Mouse (Mus musculus) ovary, postnatal 36 days (tissue): Measurements from ENCODE around the gene Dnah3.

Experiments used
- DNase-seq: peaks from one replicate; pipeline ENCODE4 v3.0.0; 2022; ENCODE audit warnings: low spot score, mixed read lengths

Dnah3 gene

DNA sequence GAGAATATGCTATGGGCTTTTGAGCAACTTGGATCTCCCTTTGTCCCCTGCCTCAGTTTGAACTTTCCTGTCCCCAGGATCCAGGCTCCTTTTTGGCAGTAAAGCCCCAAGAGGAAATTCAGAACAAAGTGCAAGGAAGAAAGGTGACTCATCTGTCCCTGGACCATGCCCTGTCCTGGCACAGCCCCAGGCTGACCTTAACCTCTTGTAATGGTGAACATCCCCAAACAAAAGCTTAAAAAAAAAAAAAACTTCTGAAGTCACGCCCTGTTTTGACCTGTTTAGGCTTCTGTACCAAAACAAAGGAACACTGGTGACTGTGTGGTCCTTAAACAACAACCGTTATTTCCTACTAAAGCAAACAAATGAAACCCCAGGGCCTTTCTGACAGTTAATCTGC is 153.5 kb downstream of the Dnah3 start:
- no peak for DNase-seq

DNA sequence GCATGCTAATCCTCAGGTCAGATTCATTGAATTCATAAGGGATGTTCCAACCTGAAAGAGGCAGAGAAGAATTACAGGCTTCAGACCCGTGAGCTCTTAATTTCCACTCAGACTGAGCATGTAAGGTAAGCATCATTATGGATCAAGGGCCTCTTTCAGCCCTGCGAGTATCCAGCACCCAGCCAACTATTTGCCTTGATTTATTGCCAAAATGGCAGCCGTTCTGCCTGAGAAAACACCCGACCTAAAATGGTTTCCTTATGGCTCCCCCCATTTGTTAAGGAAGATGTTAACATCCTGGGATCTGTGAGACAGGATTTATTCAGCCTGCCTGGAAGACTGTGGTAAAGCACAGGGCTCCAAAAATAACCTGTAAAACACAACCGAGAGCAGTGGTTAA is 158.0 kb downstream of the Dnah3 start:
- no peak for DNase-seq

DNA sequence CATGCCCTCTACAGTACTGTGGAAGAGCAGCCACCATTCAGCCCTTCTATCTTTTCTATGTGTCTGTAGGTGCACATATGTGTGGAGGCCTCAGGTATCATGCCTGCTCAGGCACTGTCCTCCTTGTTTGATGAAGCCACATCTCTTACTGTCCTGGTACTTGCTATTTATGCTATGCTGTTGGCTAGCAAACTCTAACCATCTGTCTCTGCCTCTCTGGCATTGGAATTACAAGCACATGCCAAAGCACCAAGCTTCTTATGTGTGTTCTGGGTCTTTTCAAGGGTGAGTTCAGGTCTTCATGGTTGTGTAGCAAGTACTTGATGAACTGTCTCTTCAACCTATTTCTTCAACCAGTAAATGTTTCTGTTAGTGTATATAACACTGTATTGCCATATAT is 158.8 kb downstream of the Dnah3 start:
- DNase-seq: no peak

DNA sequence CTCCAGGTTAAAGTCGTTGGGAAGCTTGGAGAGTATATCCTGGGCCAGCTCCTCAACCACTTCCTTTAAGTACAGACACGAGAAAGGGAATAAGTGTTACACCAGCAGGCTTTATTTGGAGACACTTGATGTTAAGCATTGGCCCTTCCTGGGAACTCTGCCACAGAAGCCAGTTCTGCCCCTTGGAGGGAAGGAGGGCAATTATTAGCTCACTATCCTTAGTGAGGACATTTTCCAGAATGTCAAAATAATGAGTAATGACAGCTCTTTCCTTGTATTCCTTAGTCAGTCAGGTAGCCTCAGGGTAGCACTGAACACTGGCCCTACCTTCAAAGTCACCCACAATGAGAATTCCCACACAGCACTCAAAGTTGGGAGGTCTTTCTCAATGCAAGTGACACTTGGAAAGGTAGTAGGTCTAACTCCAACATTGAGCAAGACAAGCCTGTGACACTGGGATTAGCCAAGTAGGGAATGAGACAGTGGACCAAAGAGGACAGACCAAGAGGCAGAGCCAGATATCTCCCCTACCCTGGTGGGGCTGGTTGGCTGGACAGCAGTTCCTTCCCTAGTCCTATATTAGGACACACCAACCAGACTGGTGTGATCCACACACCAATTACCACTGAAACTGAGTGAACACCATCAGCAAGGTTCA is 166.2 kb downstream of the Dnah3 start:
- no peak for DNase-seq

DNA sequence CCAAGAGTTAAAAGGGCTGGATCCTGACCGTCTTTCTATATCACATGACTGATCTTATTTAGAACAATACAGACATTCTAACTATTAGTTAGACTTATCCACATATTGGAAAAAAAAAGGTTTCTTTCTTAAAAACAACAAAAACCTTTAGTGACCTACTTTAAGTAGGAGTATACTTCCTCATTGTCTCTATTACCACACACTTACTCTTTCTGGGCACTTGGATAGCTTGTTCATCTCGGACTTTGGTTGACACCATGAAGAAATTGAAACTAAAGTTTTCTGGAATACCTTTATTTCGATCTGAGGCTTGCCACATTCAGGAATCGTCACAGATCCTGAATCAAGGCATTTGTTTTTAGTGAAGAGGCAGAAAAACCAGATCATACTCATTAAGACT is 174.0 kb downstream of the Dnah3 start:
- DNase-seq: no peak

DNA sequence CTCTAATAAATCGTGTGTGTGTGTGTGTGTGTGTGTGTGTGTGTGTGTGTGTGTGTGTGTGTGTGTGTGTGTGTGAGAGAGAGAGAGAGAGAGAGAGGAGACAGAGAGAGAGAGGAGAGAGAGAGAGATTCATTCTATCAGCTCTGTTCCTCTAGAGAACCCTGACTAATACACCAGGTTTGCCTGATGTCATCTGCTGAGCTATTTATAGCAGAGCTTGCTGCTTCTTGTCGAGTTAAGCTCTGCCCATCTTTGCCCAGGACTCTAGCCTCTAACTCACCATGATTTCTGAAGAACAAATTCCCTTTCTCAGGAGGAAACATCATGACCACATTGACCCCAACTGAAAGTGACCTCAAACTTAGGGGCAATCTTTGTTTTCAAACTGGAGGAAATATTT is 174.6 kb downstream of the Dnah3 start:
- DNase-seq: no peak

DNA sequence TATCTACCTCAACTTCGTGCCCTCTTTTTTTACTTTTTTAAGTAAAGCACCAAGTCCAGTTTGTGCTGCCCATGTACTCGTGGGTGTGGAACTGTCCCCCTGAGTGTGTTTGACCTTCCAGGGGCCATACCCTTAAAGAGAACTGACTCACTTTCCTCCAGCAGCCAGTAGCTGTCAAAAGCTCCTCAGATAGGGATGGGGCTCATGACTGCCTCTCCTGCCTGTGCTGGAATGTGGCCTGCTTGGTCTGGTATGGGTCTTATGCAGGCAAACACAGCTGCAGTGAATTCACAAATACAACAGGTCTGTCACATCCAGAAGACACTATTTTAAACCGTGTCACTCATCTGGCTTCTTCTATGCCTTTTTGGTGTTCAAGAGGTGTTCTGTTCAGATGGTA is 183.4 kb downstream of the Dnah3 start:
- no peak for DNase-seq

DNA sequence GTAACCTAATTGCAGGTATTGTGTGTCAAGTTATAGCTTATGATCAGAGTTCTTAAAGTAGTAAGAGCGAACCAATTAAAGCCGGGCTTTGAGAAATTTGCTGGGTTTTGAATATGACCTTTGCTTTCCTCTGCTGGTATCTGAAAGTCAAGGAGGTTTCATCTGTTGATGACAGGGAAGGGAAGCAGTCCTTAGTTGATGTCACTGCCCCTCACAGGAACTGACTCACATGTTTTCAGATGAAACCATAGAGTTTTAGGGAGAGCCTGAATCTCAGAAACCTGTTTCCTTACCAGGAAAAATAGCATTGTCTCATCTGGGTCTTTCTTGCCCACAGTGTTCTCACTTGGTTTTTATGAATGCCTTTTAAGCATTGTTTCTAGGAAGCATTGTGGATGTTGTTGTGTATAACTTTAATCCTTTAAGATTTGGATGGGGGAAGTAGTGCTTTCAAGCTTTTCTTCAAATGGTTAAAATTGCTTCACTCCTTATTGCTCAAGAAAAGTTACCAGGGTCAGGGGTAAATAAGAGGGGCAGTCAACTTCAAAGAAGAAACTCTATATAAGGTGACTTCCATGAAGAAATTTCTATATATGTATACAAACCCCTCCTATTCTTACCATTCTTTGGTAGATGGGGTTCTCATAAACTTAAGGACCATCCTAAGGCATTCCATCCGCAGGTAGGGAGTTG is 188.4 kb downstream of the Dnah3 start:
- DNase-seq: no peak

DNA sequence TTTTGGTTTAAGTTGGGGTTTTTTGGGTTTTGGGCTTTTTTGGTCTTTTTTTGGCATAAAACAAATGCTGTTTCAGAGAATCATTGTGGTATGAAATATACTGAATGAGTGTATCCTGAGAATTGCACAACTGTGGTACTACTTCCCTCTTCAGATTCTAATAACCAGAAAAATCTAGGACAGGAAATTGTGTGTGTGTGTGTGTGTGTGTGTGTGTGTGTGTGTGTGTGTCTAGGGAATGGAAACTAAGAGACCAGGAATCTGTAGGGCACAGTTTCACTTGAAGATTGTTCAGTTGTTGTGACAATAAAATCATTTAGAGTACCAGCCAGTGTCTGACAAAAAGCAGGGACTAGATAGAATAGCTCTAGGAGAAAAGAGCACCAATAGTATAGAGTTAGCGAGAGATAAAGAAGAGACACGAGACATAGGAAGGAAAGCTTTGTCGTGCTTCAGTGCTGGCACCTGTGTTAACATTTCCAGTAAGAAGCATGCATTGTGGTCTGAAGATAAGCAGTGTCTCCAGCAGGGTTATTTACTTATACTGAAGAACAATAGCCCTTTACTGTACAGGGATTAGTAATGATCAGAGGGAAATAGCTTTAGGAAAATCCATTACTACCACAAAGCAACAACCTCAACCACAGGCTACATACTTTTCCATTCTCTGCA is 195.6 kb downstream of the Dnah3 start:
- DNase-seq: no peak

DNA sequence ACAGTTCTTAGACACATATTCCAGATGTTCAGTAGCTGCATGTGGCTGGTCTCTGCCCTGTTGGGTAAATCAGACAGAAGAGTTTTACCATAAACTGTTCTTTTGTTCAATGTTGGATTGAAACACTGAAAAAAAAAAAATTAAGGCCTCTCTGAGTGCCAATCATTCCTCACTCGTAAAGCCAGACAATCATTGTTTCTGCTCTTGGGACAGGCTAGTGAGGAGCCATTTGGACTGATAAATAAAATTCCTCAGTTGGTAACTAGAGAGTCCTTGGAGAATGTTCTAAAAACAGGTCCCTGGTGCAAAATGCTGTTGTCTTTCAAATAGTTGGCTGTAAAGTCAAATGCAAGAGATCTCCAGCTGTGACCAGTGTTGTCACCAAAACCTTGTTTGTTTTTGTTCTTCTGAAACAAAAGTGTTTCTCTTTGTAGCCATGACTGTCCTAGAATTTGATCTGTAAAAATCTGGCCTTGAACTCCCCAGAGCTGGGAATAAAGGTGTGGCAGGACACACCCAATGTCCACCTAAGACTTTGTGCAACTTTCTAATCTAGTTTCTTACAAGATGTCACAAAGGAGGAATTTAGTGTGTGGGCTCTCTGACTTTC is 196.7 kb downstream of the Dnah3 start:
- no peak for DNase-seq

DNA sequence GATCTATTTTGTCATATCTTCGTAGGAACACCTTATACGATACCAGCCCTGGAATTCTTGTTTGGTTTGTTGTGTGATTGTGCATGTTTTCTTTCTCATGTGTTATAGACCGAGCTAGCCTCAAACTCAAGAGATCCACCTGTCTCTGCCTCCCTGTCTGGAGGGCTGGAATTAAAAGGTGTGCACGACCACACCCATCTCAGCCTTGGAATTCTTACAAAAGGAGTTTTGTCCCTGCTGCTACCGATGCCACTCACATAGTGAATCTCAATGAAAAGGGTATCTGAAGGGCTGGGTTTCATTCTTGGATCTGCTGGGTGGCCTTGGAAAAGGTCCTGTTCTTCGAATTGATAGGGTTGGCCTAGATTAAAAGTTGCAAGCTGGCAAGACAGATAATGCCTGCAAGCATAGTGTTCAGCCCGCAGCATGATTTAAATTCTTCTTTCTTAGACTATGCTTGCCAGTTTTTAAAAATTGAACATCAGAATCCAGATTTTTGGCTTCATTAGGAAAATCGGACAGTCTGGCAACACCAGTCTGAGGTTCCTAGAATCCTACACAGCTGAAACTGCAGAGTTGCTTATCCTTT is 197.5 kb downstream of the Dnah3 start:
- DNase-seq: no peak

DNA sequence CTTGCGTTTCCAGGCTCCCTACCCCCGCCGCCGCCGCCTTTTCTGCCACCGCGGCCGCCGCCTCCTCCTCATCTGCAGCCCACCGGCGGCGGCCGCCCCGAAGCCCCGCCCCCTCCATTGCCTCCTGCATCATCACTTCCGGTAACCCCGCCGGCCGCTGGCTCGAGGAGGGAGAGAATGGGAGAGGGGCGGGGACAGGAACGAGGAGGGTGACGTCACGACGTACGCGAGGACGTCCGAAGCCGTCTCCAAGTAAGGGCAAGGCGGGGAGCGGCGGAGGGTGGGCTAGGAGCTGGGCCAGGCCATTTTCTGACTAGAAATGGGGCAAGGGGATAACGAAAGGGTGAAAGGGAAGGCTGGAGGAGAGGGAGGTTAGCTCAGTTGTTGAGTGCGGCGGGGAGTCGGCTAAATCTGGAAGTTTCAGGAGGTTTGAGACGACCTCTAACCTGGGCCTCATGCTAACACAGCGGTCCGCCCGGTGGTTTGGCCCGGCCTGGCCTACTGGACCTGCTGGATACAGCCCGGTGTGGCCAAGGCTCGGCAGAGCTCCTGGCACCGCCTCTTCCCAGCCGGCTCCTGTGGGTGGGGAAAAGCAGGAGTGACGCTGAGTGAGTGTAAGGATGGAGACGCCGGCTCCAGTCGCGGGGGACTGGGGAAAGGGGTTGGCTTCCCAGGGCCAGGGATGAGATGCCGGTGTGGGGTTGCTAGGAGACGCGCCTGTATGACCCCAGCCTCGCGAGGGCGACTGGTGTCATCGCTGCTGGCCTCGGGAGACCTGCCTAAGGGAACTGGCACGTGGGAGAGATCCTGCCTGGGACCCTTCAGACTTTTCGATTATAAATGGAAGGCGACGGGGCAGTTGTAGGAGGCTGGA is 199.2 kb downstream of the Dnah3 start, which contains the start of the genes Lyrm1 and Dcun1d3:
Lyrm1 (plus strand) TSS at position 223 of the 874 bp plus-strand sequence.
Dcun1d3 (minus strand) TSS at position 660 of the 874 bp plus-strand sequence.
- peak; percentile 97 for DNase-seq

DNA sequence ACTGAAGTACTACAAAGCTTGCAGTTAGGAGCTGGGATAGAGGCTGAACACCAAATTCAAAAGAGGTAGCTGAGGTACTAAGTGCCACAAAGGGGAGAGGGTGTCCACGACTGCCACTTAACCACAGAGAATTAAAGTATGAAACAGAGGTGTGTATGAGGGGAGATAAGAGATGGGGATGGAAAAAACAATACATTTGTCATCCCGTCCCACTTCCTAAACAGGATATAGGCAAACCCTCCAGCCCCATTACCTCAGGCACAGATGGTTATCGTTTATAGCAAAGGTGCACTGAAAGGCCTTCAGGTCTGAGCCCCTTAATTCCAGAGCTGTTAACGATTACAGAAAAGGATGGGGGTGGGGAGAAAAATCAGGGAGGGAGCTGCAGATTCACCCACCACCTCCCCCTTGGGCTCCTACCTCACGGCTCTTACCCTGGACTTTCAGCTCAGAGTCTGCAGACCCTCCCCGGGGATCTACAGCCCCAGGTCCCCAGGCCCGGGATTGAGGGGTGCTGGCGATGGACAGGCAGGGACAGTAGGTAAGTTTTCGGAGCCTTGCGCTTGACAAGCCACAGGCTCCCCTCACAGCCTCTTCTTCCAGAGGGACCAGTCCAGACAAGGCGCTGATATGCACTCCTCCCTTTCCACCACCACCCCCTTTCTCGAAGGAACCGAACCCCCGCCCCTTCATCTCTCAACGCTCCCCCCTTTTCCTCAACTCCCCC is 200.1 kb downstream of the Dnah3 start:
- no peak for DNase-seq

DNA sequence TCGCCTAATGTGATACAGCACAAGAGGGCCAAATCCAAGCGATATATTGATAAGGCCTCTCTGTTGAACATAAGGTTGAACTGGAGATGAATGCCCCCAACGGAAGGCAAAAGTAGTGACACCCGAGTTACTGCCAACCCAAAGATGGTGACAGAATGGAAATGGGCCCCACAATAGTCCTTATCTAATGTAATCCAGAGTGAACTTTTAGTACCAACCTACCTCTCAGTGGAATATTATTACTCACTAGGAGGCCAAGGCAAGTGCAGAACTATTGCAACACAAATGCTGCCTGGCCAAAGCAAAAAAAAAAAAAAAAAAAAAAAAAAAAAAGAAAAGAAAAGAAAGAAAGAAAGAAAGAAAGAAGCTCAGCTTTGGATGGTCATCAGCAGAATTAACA is 202.3 kb downstream of the Dnah3 start:
- DNase-seq: no peak

DNA sequence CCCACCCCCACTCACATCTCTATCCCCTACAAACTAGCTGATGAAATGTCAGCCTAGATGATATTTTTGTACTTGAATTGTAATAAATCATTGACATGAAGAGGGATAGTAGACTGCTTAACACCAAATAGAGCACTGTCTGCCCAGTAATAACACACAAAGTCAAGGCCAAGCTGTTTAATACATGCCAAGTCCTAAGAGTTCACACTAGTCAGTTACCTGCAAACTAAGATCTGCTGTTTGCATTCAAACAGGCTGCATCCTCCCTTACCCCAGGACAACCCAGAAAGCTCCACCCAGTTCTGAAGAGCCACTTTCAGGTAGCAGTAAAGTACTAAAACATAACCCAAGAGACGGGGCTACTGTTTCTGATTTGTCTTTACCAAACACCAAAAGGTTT is 202.9 kb downstream of the Dnah3 start:
- no peak for DNase-seq

DNA sequence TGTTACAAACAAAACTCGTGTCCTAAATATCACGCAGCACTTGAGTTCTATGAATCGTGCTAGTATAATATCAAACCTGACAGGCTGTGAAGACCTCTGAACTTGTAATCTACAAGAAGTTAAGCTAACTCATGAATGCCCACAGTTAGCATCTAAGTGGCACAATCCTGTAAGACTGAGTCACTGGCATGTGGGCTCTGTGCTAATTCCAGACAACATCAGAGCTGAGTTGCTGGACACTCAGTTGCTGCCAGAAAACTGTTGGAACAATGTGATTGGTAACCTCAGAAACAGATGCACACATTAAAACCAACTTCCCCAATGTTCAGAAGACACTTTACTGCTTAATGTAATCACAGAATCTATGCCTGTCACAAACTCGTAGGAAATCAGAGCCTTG is 207.2 kb downstream of the Dnah3 start:
- DNase-seq: no peak

DNA sequence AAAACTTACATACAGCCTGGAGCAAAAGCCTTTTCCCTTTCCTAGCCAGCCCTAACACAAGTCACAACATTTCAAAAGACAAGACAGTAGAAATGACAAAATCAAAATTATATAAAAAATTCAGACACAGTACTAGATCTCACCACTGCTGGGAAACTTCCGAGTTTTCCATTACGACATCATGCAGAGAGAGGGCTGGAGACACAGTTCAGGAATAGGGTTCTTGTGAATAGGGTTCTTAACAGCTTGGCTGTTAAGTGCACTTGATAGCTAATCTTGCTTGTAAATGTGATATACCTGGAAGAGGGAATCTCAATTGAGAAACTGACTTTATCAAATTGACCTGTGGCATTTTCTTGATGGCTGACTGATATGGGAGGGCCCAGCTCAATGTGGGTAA is 213.9 kb downstream of the Dnah3 start:
- no peak for DNase-seq

DNA sequence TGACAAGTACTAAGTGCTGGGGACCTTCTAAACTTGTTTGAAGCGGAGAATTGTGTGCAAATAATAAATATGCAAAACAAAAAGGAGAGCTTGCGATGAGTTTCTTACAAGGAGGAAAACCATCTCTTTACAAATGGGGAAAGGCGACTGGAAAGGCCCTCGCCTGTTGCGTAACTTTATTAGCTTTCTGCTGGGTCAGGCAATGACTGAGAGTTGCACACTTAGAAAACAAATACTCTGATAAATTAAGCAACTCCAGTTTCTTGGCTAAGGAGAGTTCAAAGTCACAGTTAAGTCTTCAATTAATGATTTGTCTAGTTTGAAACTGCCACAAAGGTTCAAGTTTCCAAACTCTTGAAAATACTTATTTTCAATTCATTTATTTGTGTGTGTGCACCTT is 214.7 kb downstream of the Dnah3 start:
- DNase-seq: no peak

DNA sequence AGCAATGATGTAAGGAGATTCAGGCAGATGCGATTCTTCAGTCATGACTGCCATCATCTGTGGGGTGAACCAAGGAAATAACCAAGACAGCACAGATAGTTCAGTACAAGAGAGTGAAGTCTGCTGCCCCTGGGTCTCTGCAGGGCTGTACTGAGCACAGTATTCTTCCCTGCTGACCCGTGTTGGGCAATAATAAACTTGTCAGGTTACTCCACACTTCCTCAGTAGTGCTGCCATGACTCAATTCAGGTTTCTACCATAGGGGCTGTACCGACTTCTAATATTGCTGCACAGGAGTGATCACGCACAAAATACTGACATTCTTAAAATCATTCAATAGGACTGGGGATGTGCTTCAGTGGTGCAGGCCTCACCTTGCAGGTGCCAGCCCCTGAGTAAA is 215.9 kb downstream of the Dnah3 start:
- DNase-seq: no peak

DNA sequence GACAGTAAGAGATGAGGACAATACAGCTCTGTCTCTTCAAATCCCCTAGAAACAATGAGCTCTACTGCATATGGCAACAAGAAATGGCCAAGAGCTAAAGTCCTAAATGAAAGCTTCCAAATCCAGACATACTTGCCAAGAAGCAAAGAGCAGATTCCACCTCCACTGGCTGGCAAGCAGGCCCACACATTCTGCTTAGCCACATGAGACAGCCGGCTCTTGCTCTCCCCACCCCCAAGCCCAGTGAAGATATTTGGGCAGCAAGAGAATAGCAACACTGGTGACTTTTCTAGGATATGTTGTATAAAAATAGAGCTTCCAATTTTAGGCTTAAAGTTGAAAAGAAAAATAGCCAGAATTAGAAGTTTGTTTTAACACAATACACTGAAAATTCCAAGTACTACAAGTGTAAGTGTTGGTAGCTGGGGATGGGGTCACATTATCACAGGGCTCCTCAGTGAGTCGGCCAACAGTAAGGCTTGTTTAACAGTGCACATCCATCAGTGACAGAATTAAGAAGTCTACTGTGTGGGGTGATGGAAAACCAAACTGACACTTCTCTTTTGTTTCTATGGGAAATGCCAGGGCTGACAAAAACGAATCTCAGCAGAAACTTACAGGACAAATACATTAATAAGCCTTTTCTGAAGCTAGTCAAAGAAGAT is 219.2 kb downstream of the Dnah3 start:
- no peak for DNase-seq
